Comparison of ENCODE assay signal across 8 mouse cellular contexts in the genomic region with DNA sequence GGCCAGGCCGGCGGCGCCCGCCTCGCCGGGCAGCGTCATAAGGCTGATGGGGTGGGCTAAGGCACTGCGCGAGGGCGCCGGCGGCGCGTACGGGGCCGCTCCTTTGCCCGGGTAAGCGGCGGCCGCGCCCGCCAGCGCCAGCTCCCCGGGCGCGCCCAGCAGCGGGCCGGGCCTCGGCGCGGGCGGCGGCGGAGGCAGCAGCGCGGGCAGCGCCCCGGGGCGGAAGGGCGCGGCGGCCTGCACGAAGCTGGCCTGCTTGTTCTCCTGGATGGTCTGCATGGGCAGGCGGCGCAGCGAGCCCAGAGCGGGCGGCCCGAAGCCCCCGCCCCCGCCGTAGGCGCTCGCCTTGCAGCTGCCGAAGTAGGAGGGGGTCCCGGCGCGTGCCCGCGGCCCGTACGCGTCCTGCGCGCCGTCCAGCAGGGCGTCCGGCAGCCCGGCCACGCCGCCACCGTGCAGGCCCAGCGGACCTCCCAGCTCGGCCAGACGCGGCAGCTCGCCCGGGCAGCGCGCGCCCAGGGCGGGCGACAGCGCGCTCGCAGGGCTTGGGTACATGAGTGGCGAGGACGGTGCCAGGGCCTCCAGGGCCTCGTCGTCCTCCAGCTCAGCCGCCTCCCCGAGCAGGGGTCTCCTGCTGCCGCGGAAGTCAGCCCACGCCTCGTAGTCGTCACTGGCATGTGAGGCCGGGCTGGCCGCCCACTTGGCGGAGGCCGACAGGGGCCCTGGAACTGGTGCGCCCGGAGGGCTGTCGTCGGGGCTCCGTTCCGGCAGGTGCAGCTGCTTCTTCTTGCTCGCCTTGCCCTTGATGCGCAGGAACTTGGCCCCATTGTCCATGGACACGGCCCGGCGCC. TPM values are rescaled to one million over a fixed set of nuclear protein-coding genes. Genes with fewer than 3 reads are reported as not detected.
DNase-seq lines count a peak whose midpoint lies in the region; ATAC-seq and TF ChIP-seq lines count a peak whose summit lies in the region.

No protein-coding gene starts in this region.

- DNase-seq in kidney, postnatal 0 days (ENCODE audit: low spot score) = peak; percentile 16
- DNase-seq in kidney, postnatal 36 days = no peak
- no peak for DNase-seq in midbrain, postnatal 0 days (ENCODE audit: low spot score)
- no peak for DNase-seq in spleen, adult 12 weeks (ENCODE audit: low spot score)
- no peak for DNase-seq in layer of hippocampus, adult 9-11 months

- ATAC-seq in kidney, postnatal 0 days (replicated peaks; ENCODE audit: low FRiP score, low read depth) = no peak; the same call in 1 of the 2 replicates
- ATAC-seq in embryonic facial prominence, embryonic 12.5 days (ENCODE audit: insufficient number of reproducible peaks, insufficient read depth, low FRiP score, low TSS enrichment) = no peak
- ATAC-seq in hindbrain, embryonic 16.5 days = peak; percentile 24; the same call in 1 of the 2 replicates
- peak; percentile 19; the same call in 1 of the 2 replicates for ATAC-seq in midbrain, postnatal 0 days (ENCODE audit: low FRiP score)
- ATAC-seq in megakaryocyte-erythroid progenitor cell, adult 5-6 weeks (replicated peaks; ENCODE audit: low FRiP score, low TSS enrichment, poor library complexity, severe bottlenecking) = no peak

- peak overlapping the region; percentile 38 for H3K4me3 ChIP-seq in kidney, postnatal 0 days (replicated peaks; ENCODE audit: low read depth, low read length)
- peak overlapping the region; percentile 48 for H3K4me3 ChIP-seq in embryonic facial prominence, embryonic 12.5 days
- H3K4me3 ChIP-seq in hindbrain, embryonic 16.5 days (ENCODE audit: low read length) = peak overlapping the region; percentile 37
- peak overlapping the region; percentile 18; the same call in 1 of the 2 replicates for H3K4me3 ChIP-seq in midbrain, postnatal 0 days (ENCODE audit: low read depth, low read length)

- under 1% methylated on average over 84 of the region's 112 CpGs for WGBS in kidney, postnatal 0 days
- 2% methylated on average over 105 of the region's 112 CpGs for WGBS in embryonic facial prominence, embryonic 12.5 days
- 3% methylated on average over 73 of the region's 112 CpGs for WGBS in hindbrain, embryonic 16.5 days
- 16% methylated on average over 81 of the region's 112 CpGs for WGBS in midbrain, postnatal 0 days

- H3K27ac ChIP-seq in kidney, postnatal 0 days = no peak overlapping the region
- H3K27ac ChIP-seq in embryonic facial prominence, embryonic 12.5 days = no peak overlapping the region
- H3K27ac ChIP-seq in hindbrain, embryonic 16.5 days (ENCODE audit: low read depth, low read length) = peak overlapping the region; percentile 36
- no peak overlapping the region for H3K27ac ChIP-seq in midbrain, postnatal 0 days (ENCODE audit: low read depth, low read length)

- peak overlapping the region; percentile 60 for H3K4me2 ChIP-seq in kidney, postnatal 0 days (ENCODE audit: low read length)
- H3K4me2 ChIP-seq in embryonic facial prominence, embryonic 12.5 days (replicated peaks) = peak overlapping the region; percentile 71
- peak overlapping the region; percentile 55 for H3K4me2 ChIP-seq in hindbrain, embryonic 16.5 days (ENCODE audit: low read length)
- peak overlapping the region; percentile 39 for H3K4me2 ChIP-seq in midbrain, postnatal 0 days (ENCODE audit: low read depth, low read length, poor library complexity, severe bottlenecking)

- 0 out of 2 replicates have a peak overlapping the region, but pooled peaks have one; percentile 31 for H3K9ac ChIP-seq in kidney, postnatal 0 days (ENCODE audit: low read depth, low read length)
- peak overlapping the region; percentile 54 for H3K9ac ChIP-seq in embryonic facial prominence, embryonic 12.5 days
- H3K9ac ChIP-seq in hindbrain, embryonic 16.5 days (ENCODE audit: low read depth, low read length) = peak overlapping the region; percentile 45
- peak overlapping the region; percentile 29; the same call in 1 of the 2 replicates for H3K9ac ChIP-seq in midbrain, postnatal 0 days (replicated peaks; ENCODE audit: low read length, poor library complexity, severe bottlenecking)

- H3K36me3 ChIP-seq in kidney, postnatal 0 days (ENCODE audit: insufficient read depth, low read length) = no peaks in the 10 kb centered on the region
- H3K36me3 ChIP-seq in embryonic facial prominence, embryonic 12.5 days = no peaks in the 10 kb centered on the region
- H3K36me3 ChIP-seq in hindbrain, embryonic 16.5 days (ENCODE audit: control insufficient read depth, insufficient read depth, low read length) = no peaks in the 10 kb centered on the region
- peaks cover 11% of the 10 kb centered on the region; the same call in 1 of the 2 replicates for H3K36me3 ChIP-seq in midbrain, postnatal 0 days (ENCODE audit: insufficient read depth, low read length)

- no peak for TF ChIP-seq CTCF in kidney, postnatal 0 days (IDR thresholded peaks at IDR 0.05; ENCODE audit: low read depth)
- TF ChIP-seq CTCF in midbrain, postnatal 0 days (IDR thresholded peaks at IDR 0.05) = no peak

- H3K4me1 ChIP-seq in kidney, postnatal 0 days (replicated peaks; ENCODE audit: insufficient read depth, low read length) = peaks cover 7% of the 10 kb centered on the region; the same call in 1 of the 2 replicates
- H3K4me1 ChIP-seq in embryonic facial prominence, embryonic 12.5 days = peaks cover 31% of the 10 kb centered on the region
- peaks cover 43% of the 10 kb centered on the region for H3K4me1 ChIP-seq in hindbrain, embryonic 16.5 days (ENCODE audit: control insufficient read depth, insufficient read depth, low read depth, low read length)
- H3K4me1 ChIP-seq in midbrain, postnatal 0 days (ENCODE audit: insufficient read depth, low read length) = peaks cover 3% of the 10 kb centered on the region

- H3K27me3 ChIP-seq in kidney, postnatal 0 days (ENCODE audit: insufficient read depth, low read length) = peaks cover 60% of the 10 kb centered on the region
- peaks cover 92% of the 10 kb centered on the region for H3K27me3 ChIP-seq in embryonic facial prominence, embryonic 12.5 days
- H3K27me3 ChIP-seq in hindbrain, embryonic 16.5 days (replicated peaks; ENCODE audit: control insufficient read depth, insufficient read depth, low read length) = peaks cover 44% of the 10 kb centered on the region
- peaks cover 38% of the 10 kb centered on the region for H3K27me3 ChIP-seq in midbrain, postnatal 0 days (ENCODE audit: insufficient read depth, low read length)

- no peaks in the 10 kb centered on the region for H3K9me3 ChIP-seq in kidney, postnatal 0 days (replicated peaks; ENCODE audit: low read length)
- H3K9me3 ChIP-seq in embryonic facial prominence, embryonic 12.5 days = no peaks in the 10 kb centered on the region
- no peaks in the 10 kb centered on the region for H3K9me3 ChIP-seq in hindbrain, embryonic 16.5 days (ENCODE audit: control insufficient read depth, low read length)
- H3K9me3 ChIP-seq in midbrain, postnatal 0 days (ENCODE audit: low read length) = no peaks in the 10 kb centered on the region

RNA-seq across cellular contexts. Expression of a gene that starts 18.7 kb away (rescaled TPM):
- 0.11 TPM in 1 of 2 replicates, not detected in the other for polyA plus RNA-seq in kidney, postnatal 0 days (2015; fragmentation: Nextera tagmentation; extraction: Ambion mirVana)
- 0.46 and 0.47 TPM in 2 replicates for polyA plus RNA-seq in embryonic facial prominence, embryonic 12.5 days (2016; fragmentation: Nextera tagmentation; extraction: Ambion mirVana)
- 0.85 and 1.1 TPM in 2 replicates for polyA plus RNA-seq in hindbrain, embryonic 16.5 days (2015; fragmentation: Nextera tagmentation; extraction: Ambion mirVana)
- 29.0 and 34.2 TPM in 2 replicates for total RNA-seq in midbrain, postnatal 0 days (2014; rRNA removed)
- 1.7 TPM in 2 replicates for polyA plus RNA-seq in midbrain, postnatal 0 days (2015; fragmentation: Nextera tagmentation; extraction: Ambion mirVana)
- not detected in 2 replicates for total RNA-seq in megakaryocyte-erythroid progenitor cell, adult 5-6 weeks (2014; fragmentation: Nextera tagmentation)
- total RNA-seq in megakaryocyte-erythroid progenitor cell, adult 5-6 weeks (2017) = 0.27 TPM in 1 of 2 replicates, not detected in the other

Comparison
In these comparisons a context has a peak if more than half of its experiments do, and no peak if none do; other contexts are left out.
1. ATAC-seq: peak in hindbrain, embryonic 16.5 days (single experiment) and midbrain, postnatal 0 days (single experiment); none in kidney, postnatal 0 days (single experiment), embryonic facial prominence, embryonic 12.5 days (single experiment) and megakaryocyte-erythroid progenitor cell, adult 5-6 weeks (single experiment).
2. Peak in every context shown above with its lines, with median percentiles within 50 percentile points of each other: H3K4me2 ChIP-seq, H3K4me3 ChIP-seq and H3K9ac ChIP-seq.